Mouse (Mus musculus) small intestine, adult 2 months (tissue): Measurements from ENCODE around the gene Psmd12. TPM values are rescaled to one million over a fixed set of nuclear protein-coding genes. Genes with fewer than 3 reads are reported as not detected.

Experiments
- H3K27ac ChIP-seq: fragments of 200-500 bp; 2 replicates; pipeline ENCODE4 v1.5.1; 2012; ENCODE audit warnings: low read depth, low read length, control low read depth, inconsistent platforms; ENCODE audit not compliant: insufficient read depth
- H3K27me3 ChIP-seq: fragments of 200-500 bp; 2 replicates; pipeline ENCODE4 v1.6.1; 2012; ENCODE audit warnings: mild to moderate bottlenecking, moderate library complexity, low read length, inconsistent platforms; ENCODE audit not compliant: control insufficient read depth, insufficient read depth
- H3K36me3 ChIP-seq: fragments of 200-500 bp; 2 replicates; pipeline ENCODE4 v1.6.1; 2012; ENCODE audit warnings: mild to moderate bottlenecking, low read length, control low read depth, inconsistent platforms; ENCODE audit not compliant: control insufficient read depth, insufficient read depth
- H3K4me1 ChIP-seq: fragments of 200-500 bp; 2 replicates; pipeline ENCODE4 v1.6.1; 2012; ENCODE audit warnings: low read length, inconsistent platforms, mixed read lengths; ENCODE audit not compliant: control insufficient read depth, insufficient read depth, insufficient read length
- H3K4me3 ChIP-seq: fragments of 200-500 bp; 2 replicates; pipeline ENCODE4 v1.5.1; 2012; ENCODE audit warnings: low read depth, mild to moderate bottlenecking, control low read depth, inconsistent platforms, low read length, moderate library complexity
- CTCF ChIP-seq: fragments of 200-500 bp; IDR thresholded peaks from 2 replicates; pipeline ENCODE4 v1.5.1; 2012; ENCODE audit warnings: low read depth, mild to moderate bottlenecking, control low read depth, inconsistent platforms, low read length, moderate library complexity, mixed read lengths; ENCODE audit not compliant: insufficient replicate concordance, insufficient read length; ENCODE audit errors: extremely low read depth
- POLR2A ChIP-seq: fragments of 200-500 bp; IDR thresholded peaks from 2 replicates; pipeline ENCODE4 v1.6.1; 2012; ENCODE audit warnings: low read depth, mild to moderate bottlenecking, control low read depth, inconsistent platforms, low read length, moderate library complexity
- WGBS: fragments of 180-500 bp; shearing (Covaris S2); methylation state at CpG from one replicate; pipeline ENCODE4 v1.1.7; 2018; 5-methylcytosine and 5-hydroxymethylcytosine counted together
- polyA plus RNA-seq: library from polyadenylated mRNA; depleted of rRNA; stranded (reverse); fragments of >200 nt; gene quantifications from 2 replicates; pipeline ENCODE4 v1.2.3, GENCODE M21; 2012; rRNA removed

The Psmd12 gene
- polyA plus RNA-seq: 2.7 and 3.6 TPM in 2 replicates

DNA sequence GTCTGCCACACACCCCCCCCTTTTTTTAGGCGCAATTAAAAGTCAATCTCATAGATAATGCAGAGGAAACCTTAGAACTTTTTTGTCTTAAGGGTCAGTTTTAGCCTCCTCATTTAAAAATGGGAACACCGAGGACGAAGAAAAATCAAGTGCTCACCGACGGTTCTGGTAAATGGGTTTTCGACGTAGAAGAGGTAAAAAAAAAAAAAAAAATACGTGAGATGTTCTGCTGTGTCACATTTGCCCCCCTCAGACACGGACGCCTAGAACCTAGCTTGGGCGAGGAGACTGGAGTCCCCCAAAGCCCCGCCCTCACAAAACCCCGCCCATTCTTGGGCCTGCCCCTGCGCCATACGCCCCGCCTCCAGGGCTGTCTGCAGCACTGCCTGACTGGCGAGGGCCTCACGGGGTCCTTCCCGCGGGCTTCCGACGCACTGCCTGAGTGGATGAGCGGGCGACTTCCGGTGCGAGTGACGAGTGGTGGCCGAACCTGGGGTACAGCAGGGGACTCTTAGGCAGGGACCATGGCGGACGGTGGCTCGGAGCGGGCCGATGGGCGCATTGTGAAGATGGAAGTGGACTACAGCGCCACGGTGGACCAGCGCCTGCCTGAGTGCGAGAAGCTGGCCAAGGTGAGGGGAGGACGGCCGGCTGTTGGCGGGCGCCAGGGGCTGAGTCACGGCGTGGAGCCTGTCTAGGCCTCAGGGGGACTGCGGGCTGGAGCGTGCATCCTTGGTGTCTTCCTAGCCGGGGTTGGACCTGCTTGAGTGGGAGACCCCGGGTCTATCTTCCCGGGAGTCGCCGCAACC, at the start of gene Psmd12:
Psmd12 (plus strand) TSS at position 432 of the 809 bp plus-strand sequence.
- Histone ChIP-seq H3K36me3 (no peaks in the 10 kb centered on the region), H3K4me3 (peak within 1 kb of the TSS; percentile 95)

DNA sequence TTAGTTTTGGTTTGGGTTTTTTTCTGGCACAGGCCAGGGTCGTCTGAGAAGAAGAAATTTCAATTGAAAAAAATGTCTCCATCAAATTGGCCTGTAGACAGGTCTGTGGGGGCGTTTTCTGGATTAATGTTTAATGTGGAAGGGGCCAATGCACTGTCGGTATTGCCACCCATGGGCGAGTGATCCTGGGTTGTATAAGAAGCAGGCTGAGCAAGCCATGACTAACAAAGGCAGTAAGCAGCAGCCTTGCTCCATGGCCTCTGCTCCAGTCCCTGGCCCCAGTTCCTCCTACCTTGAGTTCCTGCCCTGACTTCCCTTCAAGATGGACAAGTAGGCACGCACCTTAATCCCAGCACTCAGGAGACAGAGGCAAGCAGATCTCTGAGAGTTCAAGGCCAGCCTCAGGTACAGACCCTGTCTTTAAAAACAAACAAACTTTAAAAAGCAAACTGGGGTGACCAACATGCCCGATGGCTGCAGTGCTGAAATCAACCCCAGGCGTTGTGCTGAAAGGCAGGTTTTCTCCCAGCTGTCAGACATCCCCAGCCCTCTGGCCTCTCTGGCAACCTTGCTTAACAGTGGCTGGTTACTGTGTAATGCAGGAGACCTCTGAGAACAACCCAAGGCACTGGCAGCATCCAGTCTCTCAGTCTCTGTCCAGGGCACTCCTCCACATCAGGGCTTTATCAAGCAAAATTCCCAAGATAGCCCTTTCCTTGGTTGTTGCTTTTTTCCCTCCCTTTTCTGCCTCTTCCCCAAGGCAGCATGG, 47.9 kb upstream of the Psmd12 start:
- TF ChIP-seq POLR2A: no peak
- no peak for TF ChIP-seq CTCF
- Histone ChIP-seq H3K27me3 (no peaks in the 10 kb centered on the region), H3K27ac (no peak overlapping the region), H3K36me3 (no peaks in the 10 kb centered on the region), H3K4me1 (no peaks in the 10 kb centered on the region), H3K4me3 (no peak overlapping the region)
- WGBS: 65% methylated on average over 7 of the region's 7 CpGs

More for the DNA sequence above, at the start of gene Psmd12:
- no peaks in the 10 kb centered on the region for H3K27me3 ChIP-seq
- TF ChIP-seq POLR2A (peak; percentile 77), CTCF (0 out of 2 replicates have a peak, but pooled peaks have one; percentile 4)
- H3K27ac ChIP-seq: peak within 1 kb of the TSS; percentile 74
- WGBS: under 1% methylated on average over 51 of the region's 51 CpGs
- no peaks in the 10 kb centered on the region for H3K4me1 ChIP-seq

DNA sequence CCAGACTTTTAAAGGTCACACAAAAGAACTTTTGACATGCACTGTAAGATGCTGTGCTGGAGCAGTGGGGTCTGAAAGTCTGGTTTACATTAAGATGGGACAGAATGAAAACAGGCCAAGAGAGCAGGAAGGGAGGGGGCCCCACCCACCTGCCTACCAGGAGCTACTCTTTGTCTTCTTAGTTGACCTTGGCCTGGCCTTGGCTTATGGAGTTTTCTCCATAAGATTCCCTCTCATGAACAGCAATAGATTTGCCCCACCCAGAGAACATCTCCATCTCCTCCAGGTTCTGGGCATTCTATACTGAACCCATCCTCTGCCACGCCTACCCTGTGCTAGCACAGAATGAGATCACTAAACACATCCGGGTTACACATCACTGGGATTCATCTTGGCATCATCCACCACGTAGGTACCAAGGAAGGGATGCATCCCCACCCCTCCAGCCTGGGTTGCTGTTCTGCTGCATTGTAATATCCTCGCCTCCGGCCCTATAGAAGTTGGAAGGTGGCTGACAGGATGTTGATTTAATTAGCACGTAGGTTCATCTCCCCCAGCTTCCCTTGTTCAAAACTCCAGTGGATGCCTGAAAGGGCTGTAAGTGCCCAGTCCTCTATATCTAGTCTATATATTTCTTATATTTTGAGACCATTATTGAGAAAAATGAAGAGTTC, 43.4 kb upstream of the Psmd12 start:
- H3K27me3 ChIP-seq: no peaks in the 10 kb centered on the region
- TF ChIP-seq POLR2A (no peak), CTCF (no peak)
- H3K4me1 ChIP-seq: peaks cover under 1% of the 10 kb centered on the region; the same call in 1 of the 2 replicates
- WGBS: 84% methylated on average over 6 of the region's 6 CpGs
- no peak overlapping the region for H3K4me3 ChIP-seq
- no peak overlapping the region for H3K27ac ChIP-seq
- H3K36me3 ChIP-seq: no peaks in the 10 kb centered on the region

DNA sequence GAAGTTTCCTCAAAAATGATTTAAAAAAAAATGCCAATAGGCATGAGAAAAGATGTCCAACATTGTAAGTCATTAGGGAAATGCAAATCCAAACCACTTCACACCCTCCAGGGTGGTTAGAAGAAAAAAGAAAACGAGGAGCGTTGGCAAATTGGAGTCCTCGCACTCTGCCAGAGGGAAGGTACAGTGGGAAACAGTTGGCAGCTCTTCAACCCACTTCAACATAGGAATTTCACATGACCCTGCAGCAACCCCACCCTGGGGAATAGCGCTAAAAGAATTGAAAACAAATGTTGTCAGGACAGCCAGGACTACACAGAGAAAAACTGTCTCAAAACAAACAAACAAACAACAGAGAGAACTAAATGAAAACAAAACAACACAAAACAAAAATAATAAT, 41.6 kb upstream of the Psmd12 start:
- WGBS: 68% methylated on average over 4 of the region's 4 CpGs
- TF ChIP-seq CTCF (no peak), POLR2A (no peak)
- Histone ChIP-seq H3K27me3 (no peaks in the 10 kb centered on the region), H3K4me1 (peaks cover 3% of the 10 kb centered on the region; the same call in 1 of the 2 replicates), H3K36me3 (no peaks in the 10 kb centered on the region), H3K27ac (no peak overlapping the region), H3K4me3 (no peak overlapping the region)

DNA sequence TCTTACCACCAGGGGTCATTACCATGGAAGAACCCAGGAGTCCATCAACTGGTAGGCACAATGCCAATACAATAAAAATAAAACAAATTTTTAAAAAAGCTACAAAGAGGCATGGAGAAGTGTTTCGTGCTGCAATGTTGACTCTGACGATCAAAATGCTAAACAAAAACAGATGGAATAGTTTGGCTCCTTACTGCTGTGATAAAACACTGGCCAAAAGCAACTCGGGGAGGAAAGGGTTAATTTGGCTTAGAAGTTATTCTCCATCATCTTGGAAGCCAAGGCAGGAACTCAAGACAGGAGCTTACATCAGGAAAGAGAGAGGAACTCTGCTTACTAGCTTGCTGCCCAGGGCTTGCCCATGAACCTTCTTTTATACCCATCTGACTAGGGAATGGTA, 41.1 kb upstream of the Psmd12 start:
- Histone ChIP-seq H3K4me3 (no peak overlapping the region), H3K4me1 (peaks cover 3% of the 10 kb centered on the region; the same call in 1 of the 2 replicates)

DNA sequence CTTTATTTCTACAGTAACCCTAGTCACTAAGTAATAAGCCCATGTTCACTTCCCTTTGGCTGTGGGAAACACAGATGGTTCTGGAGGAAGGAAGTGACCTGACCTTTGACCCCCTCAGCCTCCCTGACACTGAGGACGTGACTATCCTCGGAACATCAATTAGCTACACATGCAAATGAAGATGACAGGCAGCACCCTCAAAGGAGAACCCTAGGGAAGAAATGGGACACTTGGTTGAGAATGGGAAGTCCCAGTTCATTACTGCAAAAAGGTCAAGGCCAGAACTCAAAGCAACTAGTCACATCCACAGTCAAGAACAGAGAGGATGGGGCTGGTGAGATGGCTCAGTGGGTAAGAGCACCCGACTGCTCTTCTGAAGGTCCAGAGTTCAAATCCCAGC, 38.2 kb upstream of the Psmd12 start:
- H3K4me3 ChIP-seq: no peak overlapping the region
- WGBS: 35% methylated on average over 3 of the region's 3 CpGs
- H3K27ac ChIP-seq: no peak overlapping the region
- H3K4me1 ChIP-seq: peaks cover 3% of the 10 kb centered on the region; the same call in 1 of the 2 replicates
- no peaks in the 10 kb centered on the region for H3K36me3 ChIP-seq
- H3K27me3 ChIP-seq: no peaks in the 10 kb centered on the region
- TF ChIP-seq CTCF (no peak), POLR2A (no peak)

More for the DNA sequence above, 41.1 kb upstream of the Psmd12 start:
- Histone ChIP-seq H3K27ac (no peak overlapping the region), H3K36me3 (no peaks in the 10 kb centered on the region), H3K27me3 (no peaks in the 10 kb centered on the region)
- WGBS: 73% methylated on average over 3 of the region's 3 CpGs
- TF ChIP-seq CTCF (no peak), POLR2A (no peak)
